Mouse (Mus musculus): ENCODE measurements around the gene Agpat4.

DNA sequence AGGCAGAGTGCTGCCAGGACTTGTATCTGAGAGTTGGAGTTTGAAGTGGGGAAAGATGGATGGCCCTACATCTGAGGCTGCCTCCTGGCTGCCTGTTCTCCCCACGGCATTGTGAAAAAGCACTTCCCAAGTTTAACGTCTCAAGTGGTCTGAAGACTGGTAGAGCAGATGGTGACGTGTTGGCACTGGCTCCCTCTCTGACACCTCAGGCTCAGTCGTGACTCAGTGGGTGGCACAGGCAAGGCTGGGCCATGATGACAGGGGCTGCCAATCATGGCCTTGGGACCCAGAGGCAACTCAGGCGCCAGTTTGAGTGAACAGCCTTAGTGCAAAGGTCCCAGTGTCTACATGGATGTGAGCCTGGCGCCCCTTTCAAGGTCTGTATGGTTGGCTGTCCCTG is 103.4 kb downstream of the Agpat4 start:
- TF ChIP-seq EP300 (IDR thresholded peaks at IDR 0.05; ENCODE audit: low read depth): no peak
- no peak for TF ChIP-seq CTCF (IDR thresholded peaks at IDR 0.05; ENCODE audit: low read depth)

Data from heart, postnatal 0 days (tissue).